Mouse (Mus musculus): Measurements from ENCODE around the gene Dpep3. TPM values are rescaled to one million over a fixed set of nuclear protein-coding genes. Genes with fewer than 3 reads are reported as not detected.
A peak's percentile ranks its signal among the peaks of the same experiment; 100 is the strongest.

Dpep3 gene
- polyA plus RNA-seq, 2 experiments = 0.11 TPM; not detected in 1

DNA sequence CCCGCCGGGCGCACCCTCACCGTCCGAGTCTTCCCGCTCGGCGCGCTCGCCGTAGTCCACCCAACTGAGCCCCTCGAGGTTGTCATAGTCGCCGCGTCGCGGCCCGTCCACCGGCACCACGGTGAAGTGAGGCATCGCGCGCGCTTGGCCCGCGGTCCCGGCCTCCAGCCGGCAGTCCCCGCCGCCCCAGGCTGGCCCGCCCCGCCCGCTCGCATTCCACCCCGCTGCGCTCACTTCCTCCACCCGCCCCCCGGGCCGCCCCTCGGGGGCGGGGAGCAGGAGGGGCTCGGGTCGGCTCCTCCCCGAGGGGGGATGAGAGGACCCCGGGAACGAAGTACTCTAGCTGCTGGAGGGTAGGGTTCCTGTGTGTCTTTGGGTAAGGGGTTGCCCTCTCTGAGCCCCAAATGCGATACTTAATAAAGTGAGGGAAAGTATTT lies 13.3 kb downstream of the Dpep3 start, which contains the start of gene Slc12a4:
Gene Slc12a4, minus strand, starts transcription at position 193 of the 437 bp plus-strand sequence.
- H3K4me2 ChIP-seq (replicated peaks; ENCODE audit: low read depth, low read length, severe bottlenecking) = peak within 1 kb of the TSS; percentile 76
- 0 out of 2 replicates have a peak, but pooled peaks cover 8% of the 10 kb centered on the region for H3K36me3 ChIP-seq (ENCODE audit: control insufficient read depth, insufficient read depth, low read length)
- H3K27me3 ChIP-seq (ENCODE audit: control insufficient read depth, insufficient read depth, low read length) = no peaks in the 10 kb centered on the region
- DNase-seq (ENCODE audit: low spot score) = peak; percentile 82
- peaks cover 28% of the 10 kb centered on the region for H3K4me1 ChIP-seq (ENCODE audit: control insufficient read depth, insufficient read depth, low read length)
- 0% methylated on average over 33 of the region's 47 CpGs for WGBS
- peak within 1 kb of the TSS; percentile 91 for H3K27ac ChIP-seq (replicated peaks; ENCODE audit: low read depth, low read length)
- H3K9me3 ChIP-seq (ENCODE audit: control insufficient read depth, low read length) = no peaks in the 10 kb centered on the region
- ATAC-seq (ENCODE audit: low FRiP score, low read depth) = peak; percentile 93
- peak within 1 kb of the TSS; percentile 90 for H3K4me3 ChIP-seq (replicated peaks; ENCODE audit: low read length)
- peak within 1 kb of the TSS; percentile 92 for H3K9ac ChIP-seq (ENCODE audit: low read depth, low read length, severe bottlenecking)
- peak; percentile 76; the same call in 1 of the 2 replicates for TF ChIP-seq POLR2A (IDR thresholded peaks at IDR 0.05; ENCODE audit: borderline replicate concordance, extremely low read depth, insufficient read depth, insufficient read length)

DNA sequence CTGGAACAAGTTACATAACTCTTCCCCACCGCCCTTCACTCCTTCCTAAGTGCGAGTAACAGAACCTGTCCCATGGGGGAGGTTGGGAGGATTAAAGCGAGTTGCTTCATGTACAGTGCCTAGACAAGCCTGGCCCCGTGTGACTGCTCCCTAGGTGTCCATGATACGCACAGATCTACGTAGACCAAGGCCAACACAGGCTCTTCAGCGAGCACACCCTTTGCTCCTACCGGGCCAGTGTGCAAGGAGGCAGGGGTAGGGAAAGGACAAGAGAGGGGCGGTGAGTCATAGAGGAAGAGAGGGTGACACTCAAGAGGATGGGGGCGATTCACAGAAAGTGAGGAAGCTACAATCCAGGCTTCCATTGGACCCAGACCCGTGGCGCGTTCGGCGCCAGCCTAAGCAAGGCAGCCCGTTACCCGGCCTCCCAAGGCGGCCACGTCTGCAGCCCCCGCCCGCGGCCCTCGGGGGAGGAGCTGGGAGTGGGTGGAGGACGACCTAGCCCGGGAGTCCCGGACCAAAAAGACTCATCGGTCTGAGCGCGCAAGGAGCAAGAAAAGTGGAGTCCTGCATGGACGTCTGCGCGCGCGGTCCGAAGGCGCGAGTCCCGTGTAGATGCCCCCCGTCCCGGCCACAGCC lies 13.8 kb downstream of the Dpep3 start:
- H3K9ac ChIP-seq (ENCODE audit: low read depth, low read length, severe bottlenecking) = peak overlapping the region; percentile 92
- H3K27me3 ChIP-seq (ENCODE audit: control insufficient read depth, insufficient read depth, low read length) = no peaks in the 10 kb centered on the region
- H3K4me1 ChIP-seq (ENCODE audit: control insufficient read depth, insufficient read depth, low read length) = peaks cover 28% of the 10 kb centered on the region
- DNase-seq (ENCODE audit: low spot score) (peak; percentile 60), ATAC-seq (ENCODE audit: low FRiP score, low read depth) (peak; percentile 78)
- H3K4me3 ChIP-seq (replicated peaks; ENCODE audit: low read length) = peak overlapping the region; percentile 90
- H3K36me3 ChIP-seq (ENCODE audit: control insufficient read depth, insufficient read depth, low read length) = peaks cover 10% of the 10 kb centered on the region; the same call in 1 of the 2 replicates
- H3K9me3 ChIP-seq (ENCODE audit: control insufficient read depth, low read length) = no peaks in the 10 kb centered on the region
- H3K4me2 ChIP-seq (replicated peaks; ENCODE audit: low read depth, low read length, severe bottlenecking) = peak overlapping the region; percentile 76
- H3K27ac ChIP-seq (replicated peaks; ENCODE audit: low read depth, low read length) = peak overlapping the region; percentile 91
- no peak for TF ChIP-seq POLR2A (IDR thresholded peaks at IDR 0.05; ENCODE audit: borderline replicate concordance, extremely low read depth, insufficient read depth, insufficient read length)
- WGBS = 3% methylated on average over 37 of the region's 40 CpGs

DNA sequence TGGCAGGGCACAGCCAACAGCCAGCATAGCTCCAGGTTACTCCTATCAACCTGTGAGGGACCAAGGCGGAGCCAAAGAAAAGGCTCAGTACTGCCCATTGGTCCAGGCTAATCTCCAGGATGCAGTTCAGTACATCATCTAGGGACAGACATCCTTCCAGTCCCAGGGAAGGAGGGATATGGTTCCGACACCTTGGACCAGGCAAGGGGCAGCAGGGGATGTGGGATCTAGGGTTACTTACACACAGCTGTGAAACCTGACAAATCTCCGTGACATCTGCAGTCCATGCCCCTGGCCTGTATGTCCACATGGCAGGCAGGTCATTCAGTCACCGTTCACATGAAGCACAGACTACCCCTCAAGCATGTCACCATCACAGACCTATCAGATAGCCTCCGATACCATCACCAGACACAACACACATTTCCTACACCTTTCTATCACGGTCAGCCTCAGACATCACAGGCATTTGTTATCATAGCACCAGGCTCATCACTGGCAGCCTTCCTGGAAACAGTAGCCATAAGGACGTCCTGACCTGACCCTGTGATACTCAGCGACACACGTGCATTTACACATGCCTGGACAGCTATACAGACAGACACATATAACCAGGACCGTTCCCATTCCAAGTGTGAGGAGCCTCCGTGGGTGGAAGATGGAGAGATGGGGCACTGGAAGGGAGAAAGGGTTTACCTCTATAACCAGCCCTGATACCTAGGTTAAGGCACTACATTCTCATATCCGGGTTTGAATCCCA lies 14.5 kb downstream of the Dpep3 start:
- Histone ChIP-seq H3K4me1 (ENCODE audit: control insufficient read depth, insufficient read depth, low read length) (peaks cover 28% of the 10 kb centered on the region), H3K36me3 (ENCODE audit: control insufficient read depth, insufficient read depth, low read length) (peaks cover 16% of the 10 kb centered on the region; the same call in 1 of the 2 replicates), H3K27ac (replicated peaks; ENCODE audit: low read depth, low read length) (no peak overlapping the region), H3K27me3 (ENCODE audit: control insufficient read depth, insufficient read depth, low read length) (no peaks in the 10 kb centered on the region), H3K9ac (ENCODE audit: low read depth, low read length, severe bottlenecking) (peak overlapping the region; percentile 92), H3K4me2 (replicated peaks; ENCODE audit: low read depth, low read length, severe bottlenecking) (peak overlapping the region; percentile 76), H3K9me3 (ENCODE audit: control insufficient read depth, low read length) (no peaks in the 10 kb centered on the region), H3K4me3 (replicated peaks; ENCODE audit: low read length) (peak overlapping the region; percentile 90)
- no peak for TF ChIP-seq POLR2A (IDR thresholded peaks at IDR 0.05; ENCODE audit: borderline replicate concordance, extremely low read depth, insufficient read depth, insufficient read length)
- 47% methylated on average over 12 of the region's 12 CpGs for WGBS
- no peak for DNase-seq (ENCODE audit: low spot score)
- ATAC-seq (ENCODE audit: low FRiP score, low read depth) = no peak

DNA sequence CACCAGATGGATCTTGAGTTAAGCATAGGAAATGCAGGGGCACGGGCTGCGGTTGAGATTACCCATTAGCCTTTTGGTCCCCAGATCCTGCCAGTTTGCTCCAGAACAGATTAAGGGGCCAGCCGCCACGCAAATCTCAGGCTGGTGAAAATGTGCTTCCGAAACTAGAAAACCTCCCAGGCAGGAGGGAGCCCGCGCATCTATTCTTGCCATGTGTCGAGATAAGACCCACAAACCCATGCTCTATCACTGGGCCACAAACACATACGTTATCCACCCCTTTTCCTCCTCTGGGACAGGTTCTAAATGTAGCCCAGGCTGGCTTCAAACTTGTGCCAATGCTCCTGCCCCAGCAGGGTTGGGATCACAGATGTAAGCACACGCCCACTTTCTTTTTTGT lies 17.7 kb downstream of the Dpep3 start:
- WGBS = 88% methylated on average over 10 of the region's 10 CpGs
- Histone ChIP-seq H3K4me1 (ENCODE audit: control insufficient read depth, insufficient read depth, low read length) (peaks cover 20% of the 10 kb centered on the region), H3K4me2 (replicated peaks; ENCODE audit: low read depth, low read length, severe bottlenecking) (no peak overlapping the region), H3K36me3 (ENCODE audit: control insufficient read depth, insufficient read depth, low read length) (peaks cover 41% of the 10 kb centered on the region), H3K9ac (ENCODE audit: low read depth, low read length, severe bottlenecking) (no peak overlapping the region), H3K27me3 (ENCODE audit: control insufficient read depth, insufficient read depth, low read length) (no peaks in the 10 kb centered on the region), H3K9me3 (ENCODE audit: control insufficient read depth, low read length) (no peaks in the 10 kb centered on the region), H3K4me3 (replicated peaks; ENCODE audit: low read length) (no peak overlapping the region), H3K27ac (replicated peaks; ENCODE audit: low read depth, low read length) (no peak overlapping the region)
- no peak for TF ChIP-seq POLR2A (IDR thresholded peaks at IDR 0.05; ENCODE audit: borderline replicate concordance, extremely low read depth, insufficient read depth, insufficient read length)
- DNase-seq (ENCODE audit: low spot score) (no peak), ATAC-seq (ENCODE audit: low FRiP score, low read depth) (no peak)

DNA sequence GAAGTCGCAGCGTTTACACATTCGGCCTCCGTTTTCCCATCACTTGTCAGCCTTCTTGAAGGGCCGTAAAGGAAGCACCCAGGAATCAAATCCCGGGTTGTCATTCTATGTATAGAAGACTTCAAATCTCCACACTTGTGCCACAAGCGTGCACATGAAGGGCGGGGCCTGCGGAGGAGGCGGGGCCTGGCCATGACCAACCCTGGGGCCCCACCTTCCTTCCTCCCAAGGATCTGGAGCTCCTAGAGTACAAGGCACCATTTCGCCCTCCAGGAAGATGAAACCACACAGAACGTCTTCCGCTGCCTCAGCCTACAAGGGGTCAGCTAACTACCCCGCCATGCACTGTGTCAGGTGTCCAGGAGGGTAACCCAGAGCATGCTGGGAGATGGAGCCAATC lies 18.1 kb downstream of the Dpep3 start:
- 76% methylated on average over 14 of the region's 14 CpGs for WGBS
- Histone ChIP-seq H3K27me3 (ENCODE audit: control insufficient read depth, insufficient read depth, low read length) (no peaks in the 10 kb centered on the region), H3K9ac (ENCODE audit: low read depth, low read length, severe bottlenecking) (no peak overlapping the region), H3K36me3 (ENCODE audit: control insufficient read depth, insufficient read depth, low read length) (peaks cover 45% of the 10 kb centered on the region), H3K27ac (replicated peaks; ENCODE audit: low read depth, low read length) (no peak overlapping the region), H3K4me1 (ENCODE audit: control insufficient read depth, insufficient read depth, low read length) (peaks cover 17% of the 10 kb centered on the region), H3K4me2 (replicated peaks; ENCODE audit: low read depth, low read length, severe bottlenecking) (no peak overlapping the region), H3K4me3 (replicated peaks; ENCODE audit: low read length) (no peak overlapping the region), H3K9me3 (ENCODE audit: control insufficient read depth, low read length) (no peaks in the 10 kb centered on the region)
- no peak for TF ChIP-seq POLR2A (IDR thresholded peaks at IDR 0.05; ENCODE audit: borderline replicate concordance, extremely low read depth, insufficient read depth, insufficient read length)
- ATAC-seq (ENCODE audit: low FRiP score, low read depth) = no peak
- DNase-seq (ENCODE audit: low spot score) = no peak

Data from limb, embryonic 14.5 days (tissue).